Mouse (Mus musculus): ENCODE data around the gene Olfr13.

DNA sequence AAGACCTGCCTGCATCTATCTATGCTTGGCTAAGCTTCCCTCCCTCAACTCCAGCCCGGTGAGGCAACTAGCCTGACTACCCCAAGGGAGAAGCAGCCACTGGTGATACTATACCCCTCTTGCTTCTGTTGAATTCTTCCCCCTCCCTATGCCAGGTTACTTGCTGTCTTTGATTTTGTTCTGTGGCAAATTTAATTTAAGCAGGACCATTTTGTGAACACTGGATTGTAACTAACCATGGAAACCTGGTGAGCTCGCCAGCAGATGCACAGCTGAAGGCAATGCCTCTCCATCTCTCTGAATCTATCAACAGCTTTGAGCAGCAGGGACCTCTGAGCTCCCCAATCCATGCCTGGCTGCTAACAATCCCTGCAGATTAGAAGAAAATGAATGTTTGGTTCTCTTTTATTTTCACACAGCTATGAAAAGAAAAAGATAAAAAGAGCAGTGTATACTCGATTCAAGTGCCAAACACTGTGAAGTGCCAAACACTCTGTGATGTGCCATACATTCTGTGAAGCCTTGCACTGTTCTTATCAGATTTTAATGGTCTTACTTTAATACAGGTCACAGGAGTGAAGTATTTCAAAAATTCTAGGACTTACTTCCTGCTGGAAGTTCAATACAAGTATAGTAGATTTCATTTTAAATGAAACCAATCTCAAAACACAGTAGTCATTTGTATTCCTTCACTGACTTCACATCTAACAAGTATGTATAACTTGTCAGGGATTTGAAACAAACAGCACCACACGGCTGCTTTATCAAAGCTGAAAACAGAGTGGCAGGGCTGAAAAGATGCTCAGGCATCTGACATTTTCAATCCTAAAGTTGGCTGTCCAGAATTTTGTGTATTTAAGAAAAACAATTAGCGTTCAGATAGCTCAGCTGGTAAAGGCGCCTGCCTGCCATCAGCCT lies 6.9 kb downstream of the Olfr13 start:
- no peak for TF ChIP-seq POLR2A (IDR thresholded peaks at IDR 0.05; ENCODE audit: extremely low read depth, insufficient read depth, low read length)
- no peak for TF ChIP-seq CTCF (IDR thresholded peaks at IDR 0.05; ENCODE audit: low read depth, low read length)

Data from liver, adult 2 months (tissue).